Mouse (Mus musculus) intestine, embryonic 16.5 days (tissue): ENCODE results near the gene Qrich2. TPM values are rescaled to one million over a fixed set of nuclear protein-coding genes. Genes with fewer than 3 reads are reported as not detected.
A peak's percentile ranks its signal among the peaks of the same experiment; 100 is the strongest.
"Not testable (repeated sequence)": the region's sequence is repeated elsewhere in the genome, so short reads cannot be mapped to it uniquely, and the experiment has no call there.

Source experiments
- ATAC-seq: fragments of 200-750 bp; cut with Nextera tagmentation; 2 replicates; pipeline ENCODE4 v1.8.0; 2017; ENCODE audit warnings: moderate TSS enrichment, moderate library complexity
- H3K27ac ChIP-seq: fragments of 300-500 bp; sonication (generic); 2 replicates; pipeline ENCODE4 v1.5.1; 2014; ENCODE audit warnings: mild to moderate bottlenecking, low read length
- H3K27me3 ChIP-seq: fragments of 300-500 bp; sonication (generic); replicated peaks from 2 replicates; pipeline ENCODE4 v1.6.1; 2014; ENCODE audit warnings: low read length, control low read depth, mixed read lengths; ENCODE audit not compliant: control insufficient read depth, insufficient read depth
- H3K36me3 ChIP-seq: fragments of 300-500 bp; sonication (generic); 2 replicates; pipeline ENCODE4 v1.6.1; 2014; ENCODE audit warnings: low read length, control low read depth; ENCODE audit not compliant: control insufficient read depth, insufficient read depth
- H3K4me1 ChIP-seq: fragments of 300-500 bp; sonication (generic); 2 replicates; pipeline ENCODE4 v1.6.1; 2014; ENCODE audit warnings: low read length, control low read depth, mixed read lengths; ENCODE audit not compliant: control insufficient read depth, insufficient read depth
- H3K4me2 ChIP-seq: fragments of 300-500 bp; sonication (generic); 2 replicates; pipeline ENCODE4 v1.6.1; 2014; ENCODE audit warnings: low read depth, low read length, control low read depth
- H3K4me3 ChIP-seq: fragments of 300-500 bp; sonication (generic); 2 replicates; pipeline ENCODE4 v1.5.1; 2014; ENCODE audit warnings: mild to moderate bottlenecking, low read length
- H3K9ac ChIP-seq: fragments of 300-500 bp; sonication (generic); 2 replicates; pipeline ENCODE4 v1.6.1; 2014; ENCODE audit warnings: low read depth, low read length
- H3K9me3 ChIP-seq: fragments of 300-500 bp; sonication (generic); 2 replicates; pipeline ENCODE4 v1.6.1; 2016; ENCODE audit warnings: low read length, control low read depth; ENCODE audit not compliant: control insufficient read depth
- WGBS: fragments of 180-500 bp; shearing (Covaris S2); extraction: QIAGEN DNeasy Blood & Tissue Kit; methylation state at CpG from one replicate; pipeline ENCODE4 v1.1.7; 2014; 5-methylcytosine and 5-hydroxymethylcytosine counted together
- polyA plus RNA-seq: library from polyadenylated mRNA; unstranded; fragments of >200 nt; fragmentation: Nextera tagmentation; extraction: Ambion mirVana; gene quantifications from 2 replicates; pipeline ENCODE4 v1.2.1, GENCODE M21; 2015

Qrich2 gene
- polyA plus RNA-seq, 1 experiment from 2014 or later, result 0.39 TPM

DNA sequence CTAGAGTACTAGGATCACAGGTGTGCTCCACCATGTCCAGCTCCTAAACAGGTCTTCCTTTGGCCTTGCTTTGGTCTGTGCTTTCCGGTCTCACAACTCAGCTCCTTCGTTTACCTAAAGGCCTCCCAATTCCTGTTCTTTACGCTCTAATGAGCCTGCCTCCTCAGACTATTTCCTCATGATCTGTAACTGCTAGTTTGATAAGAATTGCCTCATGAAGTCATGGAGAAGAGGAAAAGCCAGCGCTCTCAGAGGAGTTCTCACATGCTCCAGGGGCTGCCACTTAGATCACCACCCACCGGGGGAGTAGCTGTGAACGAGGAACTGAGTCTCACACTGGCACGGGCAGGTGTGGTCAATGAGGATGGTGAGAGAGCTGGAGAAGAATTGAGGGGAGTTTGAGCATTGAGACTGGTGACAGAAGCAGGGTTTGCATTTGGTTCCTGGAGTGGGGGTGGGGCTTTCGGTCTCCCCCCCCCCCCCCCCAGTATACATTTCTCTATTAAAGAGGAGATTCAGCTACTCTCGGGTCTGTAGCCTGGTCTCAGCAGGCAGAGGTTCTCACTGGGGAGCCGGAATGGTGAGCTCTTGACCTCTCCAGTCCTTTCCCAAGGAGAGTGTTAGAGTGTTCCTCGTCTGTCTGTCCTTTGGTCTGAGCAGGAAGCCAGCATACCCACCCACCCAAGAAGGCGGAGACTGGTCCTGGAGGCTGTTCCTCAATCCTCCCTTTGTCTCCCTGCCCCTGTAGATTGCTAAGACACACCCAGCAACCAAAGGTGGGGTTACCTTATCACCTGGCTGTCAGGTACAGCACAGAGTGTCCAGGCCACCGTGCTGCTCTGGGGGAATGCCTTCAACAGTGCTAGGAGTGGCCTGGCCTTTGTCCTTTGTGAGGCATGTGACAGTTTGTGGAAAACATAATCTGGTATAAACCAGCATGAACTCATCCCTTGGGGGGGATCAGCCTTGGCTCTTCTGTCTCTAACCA, 36.9 kb downstream of the Qrich2 start:
- peak; percentile 83 for ATAC-seq
- peak overlapping the region; percentile 21; the same call in 1 of the 2 replicates for H3K4me3 ChIP-seq
- H3K36me3 ChIP-seq, result no peaks in the 10 kb centered on the region
- H3K9me3 ChIP-seq, result no peaks in the 10 kb centered on the region
- no peaks in the 10 kb centered on the region for H3K27me3 ChIP-seq
- peaks cover 21% of the 10 kb centered on the region; the same call in 1 of the 2 replicates for H3K4me1 ChIP-seq
- peak overlapping the region; percentile 96 for H3K27ac ChIP-seq
- H3K9ac ChIP-seq, result peak overlapping the region; percentile 59
- H3K4me2 ChIP-seq, result peak overlapping the region; percentile 39
- WGBS, result 32% methylated on average over 13 of the region's 13 CpGs

DNA sequence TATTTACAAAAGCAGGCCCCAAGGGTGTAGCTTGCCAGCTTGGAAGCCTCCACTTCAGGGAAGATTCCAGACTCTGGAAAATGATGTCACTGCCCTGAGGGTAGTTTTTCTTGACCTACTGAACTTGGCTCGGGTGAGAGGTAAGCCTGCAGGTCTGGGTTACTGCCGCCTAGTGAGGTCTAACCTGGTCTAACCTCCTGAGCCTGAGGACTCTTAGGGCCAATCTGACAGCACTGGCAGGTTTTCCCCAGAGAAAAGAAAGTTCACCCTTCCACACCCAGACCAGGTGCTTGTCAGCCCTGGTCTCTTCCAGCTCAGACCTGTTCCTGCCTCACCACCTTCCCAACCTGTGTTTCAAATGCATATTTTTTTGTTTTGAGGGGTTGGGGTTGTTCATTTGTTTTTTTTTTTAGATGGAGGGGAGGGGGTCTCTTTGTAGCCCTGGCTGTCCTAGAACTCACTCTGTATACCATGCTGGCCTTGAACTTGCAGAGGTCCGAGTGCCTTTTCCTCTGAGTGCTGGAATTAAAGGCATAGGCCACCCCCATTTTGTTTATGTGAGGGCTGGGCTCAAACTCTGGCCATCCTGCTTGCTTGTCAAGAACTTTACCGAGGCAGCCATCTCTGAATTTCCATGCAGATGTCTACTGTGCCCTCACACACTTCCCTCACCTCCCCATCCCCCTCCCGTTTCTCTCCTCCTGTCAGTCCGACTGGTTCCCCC, 39.0 kb downstream of the Qrich2 start:
- Histone ChIP-seq H3K9me3 (no peaks in the 10 kb centered on the region), H3K9ac (no peak overlapping the region), H3K27me3 (no peaks in the 10 kb centered on the region), H3K4me2 (no peak overlapping the region), H3K4me1 (peaks cover 20% of the 10 kb centered on the region; the same call in 1 of the 2 replicates), H3K36me3 (no peaks in the 10 kb centered on the region), H3K4me3 (no peak overlapping the region), H3K27ac (no peak overlapping the region)
- 64% methylated on average over 6 of the region's 6 CpGs for WGBS
- ATAC-seq, result no peak

DNA sequence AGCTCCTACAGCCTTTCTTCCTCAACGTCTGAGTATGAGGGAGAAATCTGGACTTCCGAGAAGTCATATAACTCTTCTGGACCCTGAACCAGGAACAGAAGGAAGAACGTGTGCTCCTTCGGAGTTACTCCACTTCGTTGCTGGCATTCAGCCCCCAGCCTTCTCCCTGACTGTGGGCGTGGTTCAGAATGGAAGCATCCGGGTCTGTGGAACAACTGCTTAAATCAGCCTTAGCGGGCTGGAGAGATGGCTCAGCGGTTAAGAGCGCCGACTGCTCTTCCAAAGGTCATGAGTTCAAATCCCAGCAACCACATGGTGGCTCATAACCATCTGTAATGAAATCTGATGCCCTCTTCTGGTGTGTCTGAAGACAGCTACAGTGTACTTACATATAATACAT, 39.7 kb downstream of the Qrich2 start:
- H3K4me3 ChIP-seq, H3K27ac ChIP-seq, H3K36me3 ChIP-seq, H3K4me2 ChIP-seq, H3K27me3 ChIP-seq, ATAC-seq, H3K9ac ChIP-seq, H3K9me3 ChIP-seq: not testable (repeated sequence)
- peaks cover 20% of the 10 kb centered on the region; the same call in 1 of the 2 replicates for H3K4me1 ChIP-seq
- WGBS, result 73% methylated on average over 11 of the region's 11 CpGs

DNA sequence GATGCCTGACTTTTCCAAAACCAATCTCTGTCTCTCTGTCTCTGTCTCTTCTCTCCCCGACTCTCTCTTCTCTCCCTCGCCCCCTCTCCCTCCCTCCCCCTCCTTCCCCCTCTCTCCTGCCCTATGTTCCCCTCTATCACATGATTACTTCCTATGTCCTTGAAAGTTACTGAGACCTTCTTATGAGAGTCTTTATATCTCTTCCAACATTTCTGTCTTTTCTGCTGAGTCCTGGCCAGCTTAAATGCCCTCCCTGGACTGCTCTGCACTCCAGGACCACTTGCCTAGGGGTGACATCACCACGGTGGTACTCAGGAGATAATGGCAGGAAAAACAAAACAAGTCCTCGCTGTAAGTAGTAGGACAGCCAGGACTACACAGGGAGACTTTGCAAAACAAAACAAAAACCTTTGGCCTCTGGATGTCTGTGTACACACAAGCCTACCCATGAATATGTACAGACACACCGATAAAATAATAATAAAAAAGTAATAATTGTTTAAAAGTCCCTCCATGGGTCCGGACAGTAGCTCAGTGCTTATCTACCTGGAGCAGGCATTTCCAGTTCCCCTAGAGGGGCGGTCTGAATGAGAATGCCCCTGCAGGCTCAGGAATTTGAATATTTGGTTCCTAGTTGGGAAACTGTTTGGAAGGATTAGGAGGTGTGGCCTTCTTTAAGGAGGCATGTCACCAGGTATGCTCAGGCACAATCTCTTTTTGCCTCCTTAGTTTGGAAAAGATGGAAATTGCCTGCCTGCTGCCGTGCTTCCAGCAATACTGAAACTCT, 41.2 kb downstream of the Qrich2 start:
- no peak overlapping the region for H3K4me2 ChIP-seq
- no peaks in the 10 kb centered on the region for H3K36me3 ChIP-seq
- WGBS, result 49% methylated on average over 8 of the region's 8 CpGs
- peaks cover 18% of the 10 kb centered on the region for H3K4me1 ChIP-seq
- H3K9ac ChIP-seq, result no peak overlapping the region
- no peak for ATAC-seq
- H3K9me3 ChIP-seq, result no peaks in the 10 kb centered on the region
- no peak overlapping the region for H3K4me3 ChIP-seq
- H3K27me3 ChIP-seq, result no peaks in the 10 kb centered on the region
- H3K27ac ChIP-seq, result peak overlapping the region; percentile 38; the same call in 1 of the 2 replicates

DNA sequence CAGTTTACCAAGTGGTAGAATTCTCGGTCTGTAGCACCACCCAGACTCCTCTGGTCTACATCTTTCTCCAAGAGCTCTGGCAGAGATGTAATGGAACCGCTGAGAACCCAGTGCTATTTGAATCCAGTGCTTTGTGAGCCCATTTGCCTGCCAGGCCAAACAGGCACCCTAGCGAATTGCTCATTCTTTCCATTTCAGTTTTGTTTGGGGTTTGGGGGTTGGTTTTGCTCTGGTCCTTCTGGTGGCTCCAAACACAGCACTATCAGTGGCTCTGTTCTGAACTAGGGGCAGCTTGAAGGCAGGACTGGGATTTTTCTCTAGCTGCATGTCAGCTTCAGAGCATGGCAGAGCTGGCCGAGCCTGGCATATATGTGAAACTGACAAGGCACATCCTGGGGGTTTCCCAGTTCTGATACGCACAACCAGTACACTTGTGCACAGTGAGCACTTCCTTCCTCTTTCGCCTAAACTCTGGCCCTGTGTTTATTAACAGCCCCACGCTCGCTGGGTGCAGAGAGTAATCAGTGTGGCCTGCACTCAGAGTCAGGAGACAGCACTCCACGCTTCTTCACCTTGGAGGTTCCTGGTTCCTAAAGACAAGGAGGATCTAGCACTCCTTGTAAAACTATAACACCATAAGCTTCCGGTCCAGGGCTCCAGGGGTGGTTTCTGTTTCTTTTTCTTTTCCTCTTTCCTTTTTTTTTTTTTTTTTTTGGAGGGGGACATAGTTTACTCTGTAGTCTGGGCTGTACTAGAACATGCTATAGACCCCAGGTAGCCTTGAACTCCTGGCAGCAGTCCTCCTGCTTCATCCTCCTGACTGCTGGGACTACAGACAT, 42.0 kb downstream of the Qrich2 start:
- Histone ChIP-seq H3K27me3 (no peaks in the 10 kb centered on the region), H3K4me1 (peaks cover 18% of the 10 kb centered on the region), H3K9me3 (no peaks in the 10 kb centered on the region), H3K9ac (no peak overlapping the region), H3K36me3 (no peaks in the 10 kb centered on the region), H3K4me2 (no peak overlapping the region), H3K27ac (peak overlapping the region; percentile 38; the same call in 1 of the 2 replicates), H3K4me3 (no peak overlapping the region)
- 65% methylated on average over 10 of the region's 10 CpGs for WGBS
- ATAC-seq, result no peak

DNA sequence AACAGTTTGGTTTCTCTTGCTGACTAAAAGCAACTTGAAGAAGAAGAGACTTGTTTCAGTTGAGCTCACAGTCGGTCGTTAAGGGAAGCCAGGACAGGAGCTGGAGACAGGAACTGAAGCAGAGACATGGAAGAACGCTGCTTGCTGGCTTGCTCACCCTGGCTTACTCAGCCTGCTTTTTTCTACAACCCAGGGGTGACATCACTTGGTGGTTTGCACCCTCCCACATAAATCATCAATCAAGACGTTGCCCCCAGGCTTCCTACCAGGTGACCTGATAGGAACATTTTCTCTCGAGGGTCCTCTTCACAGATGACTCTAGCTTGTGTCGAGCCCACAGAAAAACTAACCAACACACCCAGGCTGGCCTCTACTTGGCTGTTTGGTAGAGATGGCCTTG, 42.8 kb downstream of the Qrich2 start:
- WGBS, result 80% methylated on average over 6 of the region's 6 CpGs
- H3K9me3 ChIP-seq, result no peaks in the 10 kb centered on the region
- no peaks in the 10 kb centered on the region for H3K27me3 ChIP-seq
- no peaks in the 10 kb centered on the region for H3K36me3 ChIP-seq
- no peak overlapping the region for H3K9ac ChIP-seq
- no peak overlapping the region for H3K27ac ChIP-seq
- H3K4me1 ChIP-seq, result peaks cover 21% of the 10 kb centered on the region
- no peak for ATAC-seq
- H3K4me2 ChIP-seq, result no peak overlapping the region
- H3K4me3 ChIP-seq, result no peak overlapping the region

DNA sequence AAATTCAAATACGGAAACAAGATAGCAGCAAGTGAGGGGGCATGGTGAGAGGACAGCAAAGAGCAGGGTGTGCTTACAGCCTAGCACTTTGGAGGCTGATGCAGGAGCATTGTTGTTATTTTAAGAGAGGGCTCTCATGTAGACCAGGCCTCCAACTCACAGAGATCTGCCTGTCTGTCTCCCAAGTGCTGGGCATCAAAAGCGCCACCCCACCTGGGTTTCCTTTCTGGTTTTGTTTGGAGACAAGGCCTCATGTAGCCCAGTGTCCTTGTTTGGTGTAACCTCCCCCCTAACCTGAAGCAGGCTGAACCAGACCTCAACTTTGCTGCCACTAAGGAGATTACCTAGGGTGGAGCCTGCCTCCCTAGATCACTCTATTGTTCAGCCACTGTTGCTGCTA, 43.5 kb downstream of the Qrich2 start:
- WGBS, result 100% methylated on average over 2 of the region's 2 CpGs
- no peak overlapping the region for H3K4me2 ChIP-seq
- H3K9me3 ChIP-seq, result no peaks in the 10 kb centered on the region
- ATAC-seq, result no peak
- H3K4me1 ChIP-seq, result peaks cover 19% of the 10 kb centered on the region
- H3K9ac ChIP-seq, result no peak overlapping the region
- H3K4me3 ChIP-seq, result no peak overlapping the region
- H3K36me3 ChIP-seq, result no peaks in the 10 kb centered on the region
- no peak overlapping the region for H3K27ac ChIP-seq
- H3K27me3 ChIP-seq, result no peaks in the 10 kb centered on the region

DNA sequence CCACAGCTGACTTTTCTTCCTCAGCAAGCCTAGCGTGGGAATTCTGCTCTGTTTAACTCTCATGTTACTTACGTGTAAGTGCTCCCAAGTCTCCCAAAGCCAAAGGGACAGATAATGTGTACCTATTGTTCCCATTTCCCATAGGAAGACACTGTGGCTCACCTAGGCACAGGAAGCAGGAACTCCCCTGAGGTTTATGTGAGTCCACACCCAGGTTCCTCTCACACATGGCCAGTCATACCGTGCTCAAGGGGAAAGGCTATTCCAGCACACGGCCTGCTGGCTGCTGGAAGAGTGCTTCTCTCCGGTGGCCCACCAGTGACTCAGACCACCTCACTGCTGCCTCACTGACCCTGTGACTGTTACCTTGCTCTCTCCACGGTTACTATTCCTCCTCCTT, 44.9 kb downstream of the Qrich2 start:
- WGBS, result 66% methylated on average over 6 of the region's 6 CpGs
- Histone ChIP-seq H3K4me3 (no peak overlapping the region), H3K9me3 (no peaks in the 10 kb centered on the region), H3K27ac (no peak overlapping the region), H3K9ac (no peak overlapping the region), H3K4me2 (no peak overlapping the region), H3K36me3 (no peaks in the 10 kb centered on the region), H3K27me3 (no peaks in the 10 kb centered on the region), H3K4me1 (peaks cover 19% of the 10 kb centered on the region)
- no peak for ATAC-seq
